Mouse (Mus musculus): ENCODE measurements around the gene Arhgef28. TPM values are rescaled to one million over a fixed set of nuclear protein-coding genes. Genes with fewer than 3 reads are reported as not detected.

Gene Arhgef28
- total and polyA plus RNA-seq, 3 experiments = not detected

DNA sequence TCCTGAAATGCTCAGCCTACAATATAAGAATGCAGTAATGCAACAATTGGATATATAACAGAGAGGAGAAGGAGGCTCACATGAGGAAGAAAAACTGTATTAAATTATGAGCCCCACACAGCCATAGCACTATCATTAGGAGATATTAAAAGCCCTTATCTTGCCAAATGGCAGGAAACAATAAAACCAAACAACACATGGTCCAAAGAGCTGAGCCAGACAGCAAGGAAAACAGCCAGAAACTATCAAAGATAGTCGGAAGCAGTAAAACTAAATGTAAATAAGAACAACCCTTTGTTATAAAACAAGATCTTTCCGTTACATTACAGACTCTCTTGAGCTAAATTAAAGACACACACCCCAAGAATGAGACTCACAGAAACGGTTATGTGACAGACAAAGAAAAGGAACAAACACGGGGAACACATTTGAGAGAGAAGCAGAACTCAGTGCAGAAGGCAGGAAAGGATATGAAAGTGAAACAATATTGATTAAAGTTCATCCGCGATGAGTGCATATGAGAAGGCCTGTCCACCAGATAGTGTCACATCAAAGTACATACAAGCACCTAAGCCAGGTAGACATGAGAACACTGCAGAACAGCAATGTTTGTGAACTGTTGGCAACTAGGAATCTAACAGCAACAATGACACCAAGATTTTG, 231.6 kb downstream of the Arhgef28 start:
- DNase-seq (ENCODE audit: low read depth, low spot score) = no peak
- no peak overlapping the region for H3K27ac ChIP-seq (ENCODE audit: control insufficient read depth, low read depth, low read length)

GRCm38 (mm10) chr13:97973915-97974314, 232.3 kb downstream of the Arhgef28 start:
- Histone ChIP-seq H3K9ac (ENCODE audit: control insufficient read depth, low read depth, low read length, poor library complexity, severe bottlenecking) (no peak overlapping the region), H3K4me3 (ENCODE audit: control insufficient read depth in 1 of 2, insufficient read depth in 1 of 2, low read depth in 2 of 2, low read length in 2 of 2) (no peak overlapping the region)
- DNase-seq (ENCODE audit: low read depth, low spot score) = no peak

More for the DNA sequence above, 231.6 kb downstream of the Arhgef28 start:
- no peaks in the 10 kb centered on the region for H3K9me3 ChIP-seq (replicated peaks; ENCODE audit: insufficient read depth, low read length)
- no peaks in the 10 kb centered on the region for H3K4me1 ChIP-seq (ENCODE audit: control insufficient read depth in 1 of 2, insufficient read depth in 2 of 2, low read length in 2 of 2)
- no peaks in the 10 kb centered on the region for H3K27me3 ChIP-seq (ENCODE audit: control insufficient read depth in 1 of 2, insufficient read depth in 2 of 2, low read length in 2 of 2)
- H3K9ac ChIP-seq (ENCODE audit: control insufficient read depth, low read depth, low read length, poor library complexity, severe bottlenecking) = no peak overlapping the region
- no peak for TF ChIP-seq GABPA (IDR thresholded peaks at IDR 0.05; ENCODE audit: low read depth, low read length)
- TF ChIP-seq USF2 (IDR thresholded peaks at IDR 0.05; ENCODE audit: borderline replicate concordance in 1 of 2, insufficient read depth in 1 of 2, low read depth in 1 of 2, low read length in 2 of 2) = no peak
- H3K4me3 ChIP-seq (ENCODE audit: control insufficient read depth in 1 of 2, insufficient read depth in 1 of 2, low read depth in 2 of 2, low read length in 2 of 2) = no peak overlapping the region
- no peaks in the 10 kb centered on the region for H3K36me3 ChIP-seq (ENCODE audit: control insufficient read depth in 1 of 2, insufficient read depth in 2 of 2, low read length in 2 of 2)
- no peaks in the 10 kb centered on the region for H3K79me2 ChIP-seq (ENCODE audit: control insufficient read depth, insufficient read depth, low read length, poor library complexity)

DNA sequence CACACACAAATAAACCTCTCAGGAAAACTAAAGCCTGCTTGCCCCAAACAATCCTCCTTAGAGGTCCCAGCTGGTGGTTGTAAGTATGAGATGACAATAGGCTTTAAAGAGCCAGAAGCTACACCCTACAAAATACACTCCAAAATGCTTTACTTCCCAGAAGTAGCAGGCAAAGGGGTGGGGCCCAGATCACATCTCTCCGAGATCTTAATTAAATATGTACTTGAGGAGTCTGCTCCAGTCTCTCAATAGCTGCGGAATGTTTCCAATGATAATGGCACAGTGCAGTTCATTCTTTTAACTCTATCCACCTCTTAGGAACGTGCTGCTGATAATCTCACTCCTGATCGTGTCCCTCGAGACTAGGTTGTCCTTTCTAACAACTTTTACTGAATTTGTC, 240.2 kb downstream of the Arhgef28 start:
- Histone ChIP-seq H3K4me1 (ENCODE audit: control insufficient read depth in 1 of 2, insufficient read depth in 2 of 2, low read length in 2 of 2) (no peaks in the 10 kb centered on the region), H3K27ac (ENCODE audit: control insufficient read depth, low read depth, low read length) (no peak overlapping the region), H3K27me3 (ENCODE audit: control insufficient read depth in 1 of 2, insufficient read depth in 2 of 2, low read length in 2 of 2) (no peaks in the 10 kb centered on the region), H3K4me3 (ENCODE audit: control insufficient read depth in 1 of 2, insufficient read depth in 1 of 2, low read depth in 2 of 2, low read length in 2 of 2) (no peak overlapping the region), H3K9me3 (replicated peaks; ENCODE audit: insufficient read depth, low read length) (no peaks in the 10 kb centered on the region), H3K36me3 (ENCODE audit: control insufficient read depth in 1 of 2, insufficient read depth in 2 of 2, low read length in 2 of 2) (no peaks in the 10 kb centered on the region), H3K79me2 (ENCODE audit: control insufficient read depth, insufficient read depth, low read length, poor library complexity) (no peaks in the 10 kb centered on the region), H3K9ac (ENCODE audit: control insufficient read depth, low read depth, low read length, poor library complexity, severe bottlenecking) (no peak overlapping the region)
- TF ChIP-seq NRF1 (IDR thresholded peaks at IDR 0.05; ENCODE audit: insufficient read depth, low read depth, low read length, poor library complexity, severe bottlenecking) (no peak), POLR2AphosphoS5 (IDR thresholded peaks at IDR 0.05; ENCODE audit: borderline replicate concordance, low read depth, low read length) (no peak), SMC3 (IDR thresholded peaks at IDR 0.05; ENCODE audit: low read depth, low read length) (no peak), MAX (IDR thresholded peaks at IDR 0.05; ENCODE audit: low read length) (no peak), BHLHE40 (IDR thresholded peaks at IDR 0.05; ENCODE audit: borderline replicate concordance, low read depth, low read length) (no peak), ZNF384 (IDR thresholded peaks at IDR 0.05; ENCODE audit: low read depth, low read length) (no peak), EP300 (IDR thresholded peaks at IDR 0.05; ENCODE audit: low read depth in 1 of 2, low read length in 2 of 2) (no peak), E2F4 (IDR thresholded peaks at IDR 0.05; ENCODE audit: borderline replicate concordance, low read depth, low read length) (no peak), MXI1 (IDR thresholded peaks at IDR 0.05; ENCODE audit: low read depth, low read length) (no peak), ZKSCAN1 (IDR thresholded peaks at IDR 0.05; ENCODE audit: low read depth, low read length) (no peak), CHD1 (IDR thresholded peaks at IDR 0.05; ENCODE audit: low read depth, low read length) (no peak), NELFE (IDR thresholded peaks at IDR 0.05; ENCODE audit: low read depth, low read length) (no peak), MYB (IDR thresholded peaks at IDR 0.05; ENCODE audit: low read depth, low read length) (no peak)
- DNase-seq (ENCODE audit: low read depth, low spot score) = no peak

More at GRCm38 (mm10) chr13:97973915-97974314, 232.3 kb downstream of the Arhgef28 start:
- TF ChIP-seq GATA1 (IDR thresholded peaks at IDR 0.05; ENCODE audit: low read depth, low read length) (no peak), USF1 (IDR thresholded peaks at IDR 0.05; ENCODE audit: low read depth, low read length) (no peak), GABPA (IDR thresholded peaks at IDR 0.05; ENCODE audit: low read depth, low read length) (no peak), TAL1 (IDR thresholded peaks at IDR 0.05; ENCODE audit: low read length) (no peak), E2F4 (IDR thresholded peaks at IDR 0.05; ENCODE audit: borderline replicate concordance, low read depth, low read length) (no peak), USF2 (IDR thresholded peaks at IDR 0.05; ENCODE audit: borderline replicate concordance in 1 of 2, insufficient read depth in 1 of 2, low read depth in 1 of 2, low read length in 2 of 2) (no peak), POLR2A (IDR thresholded peaks at IDR 0.05; ENCODE audit: control insufficient read depth in 1 of 2, insufficient read depth in 1 of 2, low read depth in 1 of 2, low read length in 2 of 2, poor library complexity in 1 of 2) (no peak), MAX (IDR thresholded peaks at IDR 0.05; ENCODE audit: low read length) (no peak), ZNF384 (IDR thresholded peaks at IDR 0.05; ENCODE audit: low read depth, low read length) (no peak), BHLHE40 (IDR thresholded peaks at IDR 0.05; ENCODE audit: borderline replicate concordance, low read depth, low read length) (no peak), SMC3 (IDR thresholded peaks at IDR 0.05; ENCODE audit: low read depth, low read length) (no peak), TCF12 (IDR thresholded peaks at IDR 0.05; ENCODE audit: low read depth, low read length) (no peak), POLR2AphosphoS2 (IDR thresholded peaks at IDR 0.05; ENCODE audit: low read length) (no peak)
- H3K79me2 ChIP-seq (ENCODE audit: control insufficient read depth, insufficient read depth, low read length, poor library complexity) = no peaks in the 10 kb centered on the region
- H3K27me3 ChIP-seq (ENCODE audit: control insufficient read depth in 1 of 2, insufficient read depth in 2 of 2, low read length in 2 of 2) = no peaks in the 10 kb centered on the region
- H3K4me1 ChIP-seq (ENCODE audit: control insufficient read depth in 1 of 2, insufficient read depth in 2 of 2, low read length in 2 of 2) = no peaks in the 10 kb centered on the region
- no peak overlapping the region for H3K27ac ChIP-seq (ENCODE audit: control insufficient read depth, low read depth, low read length)
- no peaks in the 10 kb centered on the region for H3K36me3 ChIP-seq (ENCODE audit: control insufficient read depth in 1 of 2, insufficient read depth in 2 of 2, low read length in 2 of 2)
- no peaks in the 10 kb centered on the region for H3K9me3 ChIP-seq (replicated peaks; ENCODE audit: insufficient read depth, low read length)
